ENCODE assay signal across 7 mouse cellular contexts in genomic region chr14:60414691-60415090, GRCm38 (mm10). TPM values are rescaled to one million over a fixed set of nuclear protein-coding genes. Genes with fewer than 3 reads are reported as not detected.
DNase-seq lines count a peak whose midpoint lies in the region.

No protein-coding gene starts in this region.

- peak; percentile 47 for DNase-seq in testis, postnatal 10 days (ENCODE audit: low spot score)
- DNase-seq in testis, postnatal 14 days (ENCODE audit: low spot score): no peak
- peak; percentile 79 to 84 for DNase-seq in frontal cortex, postnatal 10 days (ENCODE audit: low spot score in 2 of 2)
- DNase-seq in left cerebral cortex, postnatal 25 days (ENCODE audit: low spot score in 2 of 2): peak; percentile 87 to 94
- peak; percentile 93 for DNase-seq in right cerebral cortex, postnatal 4 days
- DNase-seq in thymus, postnatal 14 days: no peak
- no peak for DNase-seq in kidney, postnatal 36 days

- intact Hi-C loops in left cerebral cortex, postnatal 25 days (cut with DNase I): loop anchor here (1.0 kb wide), 1 partner anchor 36 kb away; no protein-coding TSS in a partner anchor

RNA-seq across cellular contexts. Expression of gene Amer2, which starts 41.6 kb away (rescaled TPM):
- 10 to 100 TPM; 37.3 to 38.0 TPM for total RNA-seq in left cerebral cortex, postnatal 25 days (2021)

Comparison
In these comparisons a context has a peak if more than half of its experiments do, and no peak if none do; other contexts are left out.
1. DNase-seq: peak in testis, postnatal 10 days (single experiment), frontal cortex, postnatal 10 days (2 of 2), left cerebral cortex, postnatal 25 days (2 of 2) and right cerebral cortex, postnatal 4 days (single experiment); none in testis, postnatal 14 days (single experiment), thymus, postnatal 14 days (single experiment) and kidney, postnatal 36 days (0 of 2).